Mouse (Mus musculus): ENCODE results near the gene Zfp846. TPM values are rescaled to one million over a fixed set of nuclear protein-coding genes. Genes with fewer than 3 reads are reported as not detected.

Gene Zfp846
- 1.6 and 1.9 TPM in 2 replicates for polyA plus RNA-seq (2012; rRNA removed)

GRCm38 (mm10) chr9:20581175-20581634, at the start of gene Zfp846:
Gene Zfp846, plus strand, starts transcription at chr9:20581291.

GRCm38 (mm10) chr9:20642101-20642895, 61.2 kb downstream of the Zfp846 start, which contains the start of gene Ubl5:
Gene Ubl5, plus strand, starts transcription at chr9:20642878.

GRCm38 (mm10) chr9:20644360-20645081, 63.4 kb downstream of the Zfp846 start, which contains the start of gene Fbxl12:
Gene Fbxl12, minus strand, starts transcription at chr9:20644767.

GRCm38 (mm10) chr9:20651602-20652259, 70.6 kb downstream of the Zfp846 start, which contains the start of gene Pin1:
Gene Pin1, plus strand, starts transcription at chr9:20652095.

Other genes with a start within 250 kb of the Zfp846 start
- not detected in 2 replicates for gene Olfr18, start 245.2 kb upstream of the Zfp846 start, polyA plus RNA-seq (2012; rRNA removed)
- 4.9 and 5.4 TPM in 2 replicates for gene Zfp560, start 196.1 kb upstream of the Zfp846 start, polyA plus RNA-seq (2012; rRNA removed)
- gene Zfp26, start 121.1 kb upstream of the Zfp846 start, polyA plus RNA-seq (2012; rRNA removed): 1.7 and 2.1 TPM in 2 replicates
- 3.9 and 5.0 TPM in 2 replicates for gene Zfp426, start 88.5 kb upstream of the Zfp846 start, polyA plus RNA-seq (2012; rRNA removed)
- 4.9 and 5.8 TPM in 2 replicates for gene Zfp266, start 59.9 kb upstream of the Zfp846 start, polyA plus RNA-seq (2012; rRNA removed)
- 192 and 193 TPM in 2 replicates for gene Ubl5, start 61.6 kb downstream of the Zfp846 start, polyA plus RNA-seq (2012; rRNA removed)
- gene Fbxl12, start 63.5 kb downstream of the Zfp846 start, polyA plus RNA-seq (2012; rRNA removed): 5.9 and 6.9 TPM in 2 replicates
- gene Pin1, start 70.8 kb downstream of the Zfp846 start, polyA plus RNA-seq (2012; rRNA removed): 12.3 and 13.3 TPM in 2 replicates
- gene Olfm2, start 165.1 kb downstream of the Zfp846 start, polyA plus RNA-seq (2012; rRNA removed): 0.06 and 0.12 TPM in 2 replicates
- 0.05 and 0.10 TPM in 2 replicates for gene Col5a3, start 233.8 kb downstream of the Zfp846 start, polyA plus RNA-seq (2012; rRNA removed)
- not detected in 2 replicates for gene Rdh8, start 237.2 kb downstream of the Zfp846 start, polyA plus RNA-seq (2012; rRNA removed)